Mouse (Mus musculus) layer of hippocampus, adult 9-11 months (tissue): ENCODE measurements around the gene Gm21958.

Source experiments
- DNase-seq: peaks from one replicate; pipeline ENCODE4 v3.0.0; 2022

Gene Gm21958

GRCm38 (mm10) chr3:54714253-54714652 lies at the start of gene Gm21958:
TSS of gene Gm21958 (minus strand) at chr3:54714353.
- DNase-seq = no peak

GRCm38 (mm10) chr3:54761258-54761657 lies 47.1 kb upstream of the Gm21958 start:
- no peak for DNase-seq

- DNase-seq = no peak
These were observed 46.4 kb upstream of the Gm21958 start for GRCm38 (mm10) chr3:54760321-54761115.

GRCm38 (mm10) chr3:54759211-54759610 lies 45.1 kb upstream of the Gm21958 start:
- no peak for DNase-seq

GRCm38 (mm10) chr3:54757446-54757845 lies 43.3 kb upstream of the Gm21958 start:
- DNase-seq = no peak

- DNase-seq = peak; percentile 35
These were observed 41.9 kb upstream of the Gm21958 start for GRCm38 (mm10) chr3:54756058-54756457.

GRCm38 (mm10) chr3:54755145-54756041 lies 41.2 kb upstream of the Gm21958 start, which contains the start of gene Smad9:
TSS of gene Smad9 (plus strand) at chr3:54755582.
- peak; percentile 47 for DNase-seq

- no peak for DNase-seq
These were observed 39.3 kb upstream of the Gm21958 start for GRCm38 (mm10) chr3:54753411-54753810.

- no peak for DNase-seq
These were observed 31.6 kb upstream of the Gm21958 start for GRCm38 (mm10) chr3:54745799-54746198.

- DNase-seq = no peak
These were observed 27.8 kb upstream of the Gm21958 start for GRCm38 (mm10) chr3:54741965-54742364.

- DNase-seq = no peak
These were observed 23.2 kb upstream of the Gm21958 start for GRCm38 (mm10) chr3:54737317-54737716.

GRCm38 (mm10) chr3:54736101-54736927 lies 22.2 kb upstream of the Gm21958 start:
- DNase-seq = peak; percentile 27

GRCm38 (mm10) chr3:54735247-54736046 lies 21.3 kb upstream of the Gm21958 start, which contains the start of the genes Exosc8 and Alg5:
TSS of gene Exosc8 (minus strand) at chr3:54735393.
TSS of gene Alg5 (plus strand) at chr3:54735539.
- DNase-seq = peak; percentile 79

GRCm38 (mm10) chr3:54734411-54735246 lies 20.5 kb upstream of the Gm21958 start:
- peak; percentile 87 for DNase-seq

GRCm38 (mm10) chr3:54732371-54732770 lies 18.2 kb upstream of the Gm21958 start:
- DNase-seq = no peak

GRCm38 (mm10) chr3:54731626-54732150 lies 17.5 kb upstream of the Gm21958 start:
- DNase-seq = no peak

- DNase-seq = no peak
These were observed 13.9 kb upstream of the Gm21958 start for GRCm38 (mm10) chr3:54728100-54728499.

GRCm38 (mm10) chr3:54727588-54727987 lies 13.4 kb upstream of the Gm21958 start:
- DNase-seq = no peak

- no peak for DNase-seq
These were observed 11.2 kb upstream of the Gm21958 start for GRCm38 (mm10) chr3:54725344-54725743.

GRCm38 (mm10) chr3:54723741-54724500 lies 9.8 kb upstream of the Gm21958 start:
- DNase-seq = peak; percentile 72
